Mouse (Mus musculus): ENCODE measurements around the gene Srgap1. TPM values are rescaled to one million over a fixed set of nuclear protein-coding genes. Genes with fewer than 3 reads are reported as not detected.
A peak's percentile ranks its signal among the peaks of the same experiment; 100 is the strongest.

The Srgap1 gene
- polyA plus RNA-seq, 1 experiment from 2014 or later: 35.5 TPM

GRCm38 (mm10) chr10:121899706-121900105, 147.4 kb downstream of the Srgap1 start:
- peaks cover 7% of the 10 kb centered on the region; the same call in 1 of the 2 replicates for H3K36me3 ChIP-seq
- no peak overlapping the region for H3K9ac ChIP-seq
- H3K27me3 ChIP-seq: no peaks in the 10 kb centered on the region
- no peak overlapping the region for H3K27ac ChIP-seq
- H3K4me2 ChIP-seq (replicated peaks): no peak overlapping the region
- H3K4me3 ChIP-seq: no peak overlapping the region
- H3K9me3 ChIP-seq (replicated peaks): no peaks in the 10 kb centered on the region
- 86% methylated on average over 6 of the region's 6 CpGs for WGBS
- peaks cover 7% of the 10 kb centered on the region; the same call in 1 of the 2 replicates for H3K4me1 ChIP-seq
- no peak for ATAC-seq (ENCODE audit: low FRiP score)

- Histone ChIP-seq H3K9ac (no peak overlapping the region), H3K4me3 (no peak overlapping the region), H3K4me2 (replicated peaks) (no peak overlapping the region), H3K4me1 (0 out of 2 replicates have a peak, but pooled peaks cover 3% of the 10 kb centered on the region), H3K36me3 (peaks cover 7% of the 10 kb centered on the region; the same call in 1 of the 2 replicates), H3K9me3 (replicated peaks) (no peaks in the 10 kb centered on the region), H3K27me3 (no peaks in the 10 kb centered on the region), H3K27ac (no peak overlapping the region)
- no peak for ATAC-seq (ENCODE audit: low FRiP score)
- 86% methylated on average over 2 of the region's 2 CpGs for WGBS
Measured at GRCm38 (mm10) chr10:121897835-121898370, 149.2 kb downstream of the Srgap1 start.

DNA sequence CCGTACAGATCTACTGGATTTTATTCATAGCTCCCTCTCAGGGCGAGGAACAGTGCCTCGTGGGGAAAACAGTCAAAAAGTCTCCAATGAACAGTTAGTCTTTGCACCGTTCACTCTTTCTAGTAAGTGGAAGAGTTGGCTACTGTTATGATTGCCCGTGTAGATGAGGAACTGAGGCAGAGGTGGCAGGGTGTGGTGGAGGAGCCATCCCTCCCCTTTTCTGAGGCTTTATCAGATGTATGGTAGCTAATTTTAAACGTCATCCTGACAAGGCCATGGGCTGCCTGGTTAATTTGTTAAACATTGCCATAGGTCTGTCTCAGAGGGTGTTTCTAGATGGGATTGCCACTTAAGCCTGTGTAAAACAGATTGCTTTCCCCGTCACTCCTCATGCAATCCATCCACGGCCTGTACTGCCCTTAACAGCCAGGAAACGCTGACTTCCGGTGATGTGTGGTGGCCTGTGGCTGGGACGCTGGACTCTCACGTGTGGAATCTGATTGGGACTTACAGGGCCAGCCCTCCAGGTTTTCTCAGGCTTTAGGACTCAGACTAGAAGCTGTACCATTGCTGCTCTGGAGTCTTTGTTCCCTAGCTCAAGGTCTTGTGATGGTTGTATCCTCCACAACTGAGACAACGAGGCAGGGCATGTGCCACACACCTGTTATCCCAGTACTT, 155.6 kb downstream of the Srgap1 start:
- Histone ChIP-seq H3K4me3 (no peak overlapping the region), H3K4me2 (replicated peaks) (no peak overlapping the region), H3K9me3 (replicated peaks) (no peaks in the 10 kb centered on the region), H3K27me3 (no peaks in the 10 kb centered on the region), H3K27ac (no peak overlapping the region), H3K4me1 (peaks cover 6% of the 10 kb centered on the region), H3K9ac (no peak overlapping the region), H3K36me3 (peaks cover 4% of the 10 kb centered on the region; the same call in 1 of the 2 replicates)
- no peak for ATAC-seq (ENCODE audit: low FRiP score)
- 81% methylated on average over 13 of the region's 13 CpGs for WGBS

GRCm38 (mm10) chr10:121890061-121890460, 157.1 kb downstream of the Srgap1 start:
- Histone ChIP-seq H3K27ac (no peak overlapping the region), H3K4me1 (peaks cover 20% of the 10 kb centered on the region), H3K9me3 (replicated peaks) (no peaks in the 10 kb centered on the region), H3K27me3 (no peaks in the 10 kb centered on the region), H3K4me3 (no peak overlapping the region), H3K36me3 (peaks cover 3% of the 10 kb centered on the region; the same call in 1 of the 2 replicates), H3K9ac (no peak overlapping the region), H3K4me2 (replicated peaks) (no peak overlapping the region)
- ATAC-seq (ENCODE audit: low FRiP score): no peak
- 75% methylated on average over 6 of the region's 6 CpGs for WGBS

DNA sequence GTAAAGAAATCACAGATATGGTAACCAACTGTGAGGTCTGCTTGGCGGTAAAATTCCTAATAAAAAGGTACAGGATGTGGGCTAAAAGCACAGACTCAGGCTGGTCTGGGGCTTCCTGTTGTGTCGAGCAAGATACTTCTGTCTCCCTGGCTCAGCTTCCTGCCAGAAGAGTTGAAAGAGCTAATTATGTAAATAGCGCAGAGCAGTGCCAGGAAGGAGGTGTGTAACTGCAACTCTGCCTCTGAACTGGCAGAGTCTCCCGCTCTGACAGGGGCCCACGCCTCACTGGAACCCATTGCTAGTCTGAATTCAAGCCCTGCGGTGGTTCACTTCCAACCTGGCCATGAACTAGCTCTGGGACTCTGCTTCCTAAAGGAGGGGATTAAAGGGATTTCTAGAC, 160.3 kb downstream of the Srgap1 start:
- H3K4me1 ChIP-seq: peaks cover 33% of the 10 kb centered on the region
- H3K36me3 ChIP-seq: no peaks in the 10 kb centered on the region
- no peak overlapping the region for H3K9ac ChIP-seq
- no peak overlapping the region for H3K4me3 ChIP-seq
- WGBS: 31% methylated on average over 6 of the region's 6 CpGs
- peak overlapping the region; percentile 72 for H3K27ac ChIP-seq
- peak; percentile 17; the same call in 1 of the 2 replicates for ATAC-seq (ENCODE audit: low FRiP score)
- H3K9me3 ChIP-seq (replicated peaks): no peaks in the 10 kb centered on the region
- H3K27me3 ChIP-seq: no peaks in the 10 kb centered on the region
- no peak overlapping the region for H3K4me2 ChIP-seq (replicated peaks)

DNA sequence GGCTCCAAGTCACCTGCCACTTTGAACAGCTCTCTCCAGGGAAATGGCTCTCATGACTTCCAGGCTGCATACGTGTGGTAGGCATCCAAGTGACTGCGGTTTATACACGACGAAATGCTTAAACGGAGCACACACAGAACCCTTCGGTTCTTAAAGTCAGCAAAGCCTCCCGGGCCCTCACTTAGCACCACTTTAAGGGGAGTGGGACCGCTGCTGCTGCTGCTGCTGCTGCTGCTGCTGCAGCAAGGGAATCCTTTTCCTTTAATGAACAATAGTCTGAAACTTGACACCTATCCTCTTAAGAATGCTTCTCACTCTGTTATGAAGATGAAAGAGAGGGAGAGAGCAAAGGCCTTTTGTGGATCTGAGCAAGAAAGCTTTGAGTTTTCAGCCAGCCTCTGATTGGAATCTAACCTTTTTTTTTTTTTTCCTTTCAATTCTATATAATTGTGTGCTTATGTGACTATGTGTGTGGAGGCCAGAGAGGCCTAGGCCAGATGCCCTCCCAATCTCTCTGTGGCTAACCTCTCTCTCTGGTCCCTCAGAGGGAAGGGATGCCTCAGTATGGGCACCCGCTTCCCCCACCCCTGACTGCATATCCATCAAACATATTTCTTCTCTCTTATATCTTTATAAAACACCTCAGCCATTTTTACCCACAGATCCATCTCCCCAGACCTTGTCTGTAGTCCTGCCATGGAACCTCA, 161.4 kb downstream of the Srgap1 start:
- Histone ChIP-seq H3K4me1 (peaks cover 33% of the 10 kb centered on the region), H3K27me3 (no peaks in the 10 kb centered on the region), H3K4me2 (replicated peaks) (no peak overlapping the region), H3K9me3 (replicated peaks) (no peaks in the 10 kb centered on the region), H3K9ac (0 out of 2 replicates have a peak overlapping the region, but pooled peaks have one; percentile 19), H3K36me3 (no peaks in the 10 kb centered on the region), H3K4me3 (no peak overlapping the region), H3K27ac (peak overlapping the region; percentile 72)
- WGBS: 14% methylated on average over 9 of the region's 9 CpGs
- ATAC-seq (ENCODE audit: low FRiP score): 0 out of 2 replicates have a peak, but pooled peaks have one; percentile 29

DNA sequence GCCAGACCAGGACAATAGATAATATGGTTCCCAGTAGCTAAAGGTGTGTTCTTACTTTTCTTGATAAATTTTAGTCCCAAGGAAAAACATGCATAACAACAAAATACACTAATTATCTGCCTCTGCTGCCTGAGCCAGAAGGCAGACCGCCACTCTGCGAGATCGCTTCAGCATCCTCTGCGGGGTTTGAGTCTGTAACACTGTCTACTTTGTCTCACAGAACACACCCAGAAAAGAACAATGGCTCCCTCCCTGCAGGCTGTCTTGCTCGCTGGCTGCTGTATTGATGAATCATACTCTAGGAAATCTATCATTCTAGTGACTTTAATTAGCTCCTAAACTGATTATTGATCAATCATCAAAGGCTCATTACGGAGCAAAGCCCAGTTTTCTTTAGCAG, 164.7 kb downstream of the Srgap1 start:
- H3K27ac ChIP-seq: peak overlapping the region; percentile 72
- no peak overlapping the region for H3K9ac ChIP-seq
- H3K27me3 ChIP-seq: no peaks in the 10 kb centered on the region
- H3K36me3 ChIP-seq: no peaks in the 10 kb centered on the region
- peaks cover 42% of the 10 kb centered on the region for H3K4me1 ChIP-seq
- WGBS: 28% methylated on average over 6 of the region's 6 CpGs
- peak; percentile 73 for ATAC-seq (ENCODE audit: low FRiP score)
- no peak overlapping the region for H3K4me3 ChIP-seq
- no peak overlapping the region for H3K4me2 ChIP-seq (replicated peaks)
- no peaks in the 10 kb centered on the region for H3K9me3 ChIP-seq (replicated peaks)

DNA sequence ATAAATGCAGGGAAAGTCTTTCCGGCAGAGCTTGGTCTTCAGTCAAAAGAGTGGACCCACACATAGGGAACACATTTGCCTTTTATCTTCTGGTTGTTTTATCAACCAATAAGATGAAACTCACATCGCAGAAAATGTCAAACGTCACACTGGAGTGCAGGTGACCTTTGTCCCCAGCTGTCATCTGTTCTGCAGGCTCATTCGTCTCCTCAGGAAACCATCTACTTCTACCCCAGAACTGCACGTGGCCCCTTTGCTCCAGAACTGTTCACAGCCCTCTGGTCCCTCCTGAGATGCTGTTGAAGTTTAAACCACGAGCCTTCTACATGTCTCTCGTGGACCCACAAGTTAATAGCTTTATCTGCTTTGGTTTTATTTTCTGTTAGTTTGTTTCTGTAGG, 168.3 kb downstream of the Srgap1 start:
- Histone ChIP-seq H3K4me1 (peaks cover 21% of the 10 kb centered on the region), H3K9ac (no peak overlapping the region), H3K9me3 (replicated peaks) (no peaks in the 10 kb centered on the region), H3K36me3 (no peaks in the 10 kb centered on the region), H3K4me3 (no peak overlapping the region), H3K27me3 (no peaks in the 10 kb centered on the region), H3K27ac (no peak overlapping the region), H3K4me2 (replicated peaks) (no peak overlapping the region)
- 26% methylated on average over 7 of the region's 7 CpGs for WGBS
- ATAC-seq (ENCODE audit: low FRiP score): no peak

GRCm38 (mm10) chr10:121877906-121878305, 169.2 kb downstream of the Srgap1 start:
- peaks cover 27% of the 10 kb centered on the region for H3K4me1 ChIP-seq
- H3K9me3 ChIP-seq (replicated peaks): no peaks in the 10 kb centered on the region
- no peaks in the 10 kb centered on the region for H3K36me3 ChIP-seq
- H3K27me3 ChIP-seq: no peaks in the 10 kb centered on the region
- WGBS: 83% methylated on average over 9 of the region's 9 CpGs
- H3K4me2 ChIP-seq (replicated peaks): no peak overlapping the region
- ATAC-seq (ENCODE audit: low FRiP score): no peak
- H3K27ac ChIP-seq: no peak overlapping the region
- no peak overlapping the region for H3K9ac ChIP-seq
- no peak overlapping the region for H3K4me3 ChIP-seq

DNA sequence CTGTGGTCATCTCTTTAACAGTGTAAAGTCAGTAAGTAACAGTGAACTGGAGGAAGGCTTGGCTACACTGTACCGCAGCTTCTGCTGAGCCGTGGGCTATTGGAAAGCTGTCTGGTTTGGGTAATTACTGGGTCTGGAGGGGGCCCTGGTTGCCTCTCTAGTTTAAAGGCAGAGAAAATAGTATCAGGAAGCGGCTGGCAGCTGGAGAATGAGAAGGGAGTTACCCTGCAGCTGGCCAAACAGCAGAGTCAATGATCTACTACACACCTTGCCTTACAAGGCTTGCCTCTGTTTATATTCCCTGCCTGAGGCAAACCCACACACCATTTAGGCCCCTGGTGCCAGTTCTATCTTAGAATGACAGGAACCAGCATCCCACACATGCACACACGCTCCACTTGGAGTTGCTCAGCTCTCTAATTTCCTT, 174.0 kb downstream of the Srgap1 start:
- Histone ChIP-seq H3K27ac (peak overlapping the region; percentile 67), H3K36me3 (peaks cover 18% of the 10 kb centered on the region), H3K4me2 (replicated peaks) (no peak overlapping the region), H3K4me3 (no peak overlapping the region), H3K9me3 (replicated peaks) (peaks cover 6% of the 10 kb centered on the region; the same call in 1 of the 2 replicates), H3K4me1 (peaks cover 18% of the 10 kb centered on the region), H3K9ac (no peak overlapping the region), H3K27me3 (no peaks in the 10 kb centered on the region)
- no peak for ATAC-seq (ENCODE audit: low FRiP score)
- 32% methylated on average over 4 of the region's 4 CpGs for WGBS

DNA sequence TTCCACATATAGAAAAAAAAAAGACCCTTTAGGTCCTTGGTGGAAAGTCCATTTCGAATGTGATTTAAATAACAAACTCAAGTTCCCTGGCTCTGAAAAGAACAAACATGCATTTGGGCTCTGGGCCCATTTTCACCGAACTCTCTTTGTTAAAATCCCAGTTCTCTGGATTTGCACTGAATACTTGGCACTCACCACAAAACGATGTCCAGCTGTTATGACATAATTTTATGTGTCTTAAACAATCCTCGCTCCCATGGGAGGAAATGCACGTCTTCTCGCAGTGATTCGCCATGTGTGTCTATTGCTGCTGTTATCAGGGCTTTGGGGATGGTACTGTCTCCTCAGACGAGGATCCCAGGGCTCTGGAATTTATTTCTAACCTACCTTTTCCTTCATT, 177.2 kb downstream of the Srgap1 start:
- H3K27me3 ChIP-seq: no peaks in the 10 kb centered on the region
- no peak for ATAC-seq (ENCODE audit: low FRiP score)
- peaks cover 20% of the 10 kb centered on the region for H3K36me3 ChIP-seq
- H3K9me3 ChIP-seq (replicated peaks): peaks cover 6% of the 10 kb centered on the region; the same call in 1 of the 2 replicates
- H3K4me1 ChIP-seq: peaks cover 24% of the 10 kb centered on the region
- H3K27ac ChIP-seq: no peak overlapping the region
- no peak overlapping the region for H3K4me2 ChIP-seq (replicated peaks)
- no peak overlapping the region for H3K4me3 ChIP-seq
- H3K9ac ChIP-seq: no peak overlapping the region
- 83% methylated on average over 8 of the region's 8 CpGs for WGBS

GRCm38 (mm10) chr10:121868255-121868654, 178.9 kb downstream of the Srgap1 start:
- Histone ChIP-seq H3K9ac (no peak overlapping the region), H3K27ac (no peak overlapping the region), H3K4me2 (replicated peaks) (no peak overlapping the region), H3K4me3 (no peak overlapping the region), H3K36me3 (peaks cover 20% of the 10 kb centered on the region), H3K9me3 (replicated peaks) (peaks cover 6% of the 10 kb centered on the region; the same call in 1 of the 2 replicates), H3K4me1 (peaks cover 15% of the 10 kb centered on the region), H3K27me3 (no peaks in the 10 kb centered on the region)
- WGBS: 95% methylated on average over 3 of the region's 3 CpGs
- ATAC-seq (ENCODE audit: low FRiP score): no peak

Measured in hindbrain, embryonic 12.5 days (tissue).